Mouse (Mus musculus) ES-E14 (cell line): ENCODE data around the gene Lrp1. TPM values are rescaled to one million over a fixed set of nuclear protein-coding genes. Genes with fewer than 3 reads are reported as not detected.
A peak's percentile ranks its signal among the peaks of the same experiment; 100 is the strongest.

Experiments
- DNase-seq: peaks from one replicate; pipeline ENCODE4 v3.0.0-alpha.2; 2013; ENCODE audit warnings: low read depth, low spot score
- H3K27ac ChIP-seq: 2 replicates; pipeline ENCODE4 v1.5.1; 2012; ENCODE audit warnings: low read depth, mild to moderate bottlenecking, low read length, moderate library complexity, mixed read lengths; ENCODE audit not compliant: poor library complexity, insufficient read depth, severe bottlenecking
- H3K36me3 ChIP-seq: 2 replicates; pipeline ENCODE4 v1.6.1; 2012; ENCODE audit warnings: mild to moderate bottlenecking, low read length, moderate library complexity, mixed read lengths; ENCODE audit not compliant: control insufficient read depth, poor library complexity, insufficient read depth, severe bottlenecking
- H3K4me1 ChIP-seq, 2 experiments: fragments of 150-350 bp in 1 of 2; sonication (generic) in 1 of 2; 2 replicates each; pipeline ENCODE4 v1.6.1; 2012; ENCODE audit warnings: low read length in 2 of 2, mild to moderate bottlenecking in 1 of 2, mixed read lengths in 1 of 2; ENCODE audit not compliant: control insufficient read depth in 2 of 2, insufficient read depth in 2 of 2, poor library complexity in 1 of 2
- H3K4me3 ChIP-seq, 2 experiments: fragments of 150-350 bp in 1 of 2; sonication (generic) in 1 of 2; 2 replicates each; pipeline ENCODE4 v1.5.1; 2012; ENCODE audit warnings: low read length in 2 of 2, low read depth in 1 of 2, mild to moderate bottlenecking in 1 of 2, mixed read lengths in 1 of 2; ENCODE audit not compliant: insufficient read depth in 1 of 2, poor library complexity in 1 of 2, severe bottlenecking in 1 of 2
- H3K9ac ChIP-seq: 2 replicates; pipeline ENCODE4 v1.6.1; 2012; ENCODE audit warnings: low read depth, mild to moderate bottlenecking, low read length, mixed read lengths; ENCODE audit not compliant: poor library complexity, insufficient read depth, severe bottlenecking
- H3K9me3 ChIP-seq: fragments of 150-350 bp; sonication (generic); 2 replicates; pipeline ENCODE4 v1.6.1; 2012; ENCODE audit warnings: low read depth, mild to moderate bottlenecking, low read length; ENCODE audit not compliant: control insufficient read depth, insufficient read depth
- CHD2 ChIP-seq: IDR thresholded peaks from 2 replicates; pipeline ENCODE4 v1.6.1; 2014; ENCODE audit warnings: mild to moderate bottlenecking, low read depth, low read length, inconsistent platforms
- HCFC1 ChIP-seq: IDR thresholded peaks from 2 replicates; pipeline ENCODE4 v1.6.1; 2012; ENCODE audit warnings: low read length, inconsistent platforms, borderline replicate concordance; ENCODE audit not compliant: insufficient read depth
- MAFK ChIP-seq: IDR thresholded peaks from 2 replicates; pipeline ENCODE4 v1.6.1; 2014; ENCODE audit warnings: mild to moderate bottlenecking, low read depth, low read length, inconsistent platforms; ENCODE audit not compliant: insufficient read depth
- ZC3H11A ChIP-seq: IDR thresholded peaks from 2 replicates; pipeline ENCODE4 v1.6.1; 2012; ENCODE audit warnings: low read depth, mild to moderate bottlenecking, inconsistent platforms, low read length, borderline replicate concordance
- ZNF384 ChIP-seq: IDR thresholded peaks from 2 replicates; pipeline ENCODE4 v1.6.1; 2012; ENCODE audit warnings: low read depth, low read length, inconsistent platforms
- in situ Hi-C, 2 experiments: fragments of 600-800 bp; cut with MboI; formaldehyde crosslinking; loops; one replicate each; pipeline ENCODE4 v1.15.1; 2025; ENCODE audit warnings: low sequenced_read_pairs in 2 of 2, inconsistent platforms in 1 of 2; ENCODE audit not compliant: unreplicated experiment in 2 of 2
- total RNA-seq: library from RNA; depleted of rRNA; stranded (reverse); fragments of 300-350 nt; gene quantifications from 2 replicates; pipeline ENCODE4 v1.2.3, GENCODE M21; 2012

Gene Lrp1
- total RNA-seq, 1 experiment: 69.6 TPM

GRCm38 (mm10) chr10:127542720-127543119 lies 78.2 kb downstream of the Lrp1 start:
- Histone ChIP-seq H3K27ac (no peak overlapping the region), H3K9ac (no peak overlapping the region), H3K36me3 (no peaks in the 10 kb centered on the region; the same call in 1 of the 2 replicates), H3K4me3 (no peak overlapping the region), H3K9me3 (no peaks in the 10 kb centered on the region), H3K4me1 (peaks cover 0 to 19% of the 10 kb centered on the region in 2 experiments; a peak in 2 of 4 replicates)
- in situ Hi-C loops: no loop called here
- no peak for TF ChIP-seq CHD2
- TF ChIP-seq MAFK: no peak
- no peak for TF ChIP-seq ZC3H11A
- TF ChIP-seq HCFC1: no peak
- no peak for TF ChIP-seq ZNF384
- DNase-seq: no peak

GRCm38 (mm10) chr10:127542084-127542483 lies 78.9 kb downstream of the Lrp1 start:
- Histone ChIP-seq H3K36me3 (no peaks in the 10 kb centered on the region; the same call in 1 of the 2 replicates), H3K4me3 (no peak overlapping the region), H3K9me3 (no peaks in the 10 kb centered on the region), H3K27ac (no peak overlapping the region), H3K9ac (no peak overlapping the region), H3K4me1 (peaks cover 0 to 21% of the 10 kb centered on the region in 2 experiments; a peak in 2 of 4 replicates)
- TF ChIP-seq ZNF384 (no peak), HCFC1 (no peak)
- DNase-seq: no peak
- in situ Hi-C loops: no loop called here

DNA sequence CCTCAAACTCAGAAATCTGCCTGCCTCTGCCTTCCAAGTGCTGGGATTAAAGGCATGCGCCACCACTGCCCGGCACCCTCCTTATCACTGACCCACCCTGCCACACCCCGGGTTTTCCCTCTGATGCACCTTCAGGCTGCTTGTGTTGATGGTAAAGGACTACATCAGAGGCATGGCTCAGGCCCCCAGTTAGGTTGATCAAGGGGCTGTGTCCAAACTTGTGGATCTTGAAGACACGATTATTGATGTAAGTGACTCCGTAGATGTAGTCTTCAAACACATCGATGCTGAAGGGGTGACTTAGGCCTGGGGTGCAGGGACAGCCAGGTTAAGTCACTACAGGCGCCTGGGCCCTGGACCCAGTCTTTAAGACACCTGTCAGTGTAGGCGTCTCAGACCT lies 79.4 kb downstream of the Lrp1 start:
- H3K36me3 ChIP-seq: no peaks in the 10 kb centered on the region; the same call in 1 of the 2 replicates
- H3K9ac ChIP-seq: no peak overlapping the region
- in situ Hi-C loops: no loop called here

DNA sequence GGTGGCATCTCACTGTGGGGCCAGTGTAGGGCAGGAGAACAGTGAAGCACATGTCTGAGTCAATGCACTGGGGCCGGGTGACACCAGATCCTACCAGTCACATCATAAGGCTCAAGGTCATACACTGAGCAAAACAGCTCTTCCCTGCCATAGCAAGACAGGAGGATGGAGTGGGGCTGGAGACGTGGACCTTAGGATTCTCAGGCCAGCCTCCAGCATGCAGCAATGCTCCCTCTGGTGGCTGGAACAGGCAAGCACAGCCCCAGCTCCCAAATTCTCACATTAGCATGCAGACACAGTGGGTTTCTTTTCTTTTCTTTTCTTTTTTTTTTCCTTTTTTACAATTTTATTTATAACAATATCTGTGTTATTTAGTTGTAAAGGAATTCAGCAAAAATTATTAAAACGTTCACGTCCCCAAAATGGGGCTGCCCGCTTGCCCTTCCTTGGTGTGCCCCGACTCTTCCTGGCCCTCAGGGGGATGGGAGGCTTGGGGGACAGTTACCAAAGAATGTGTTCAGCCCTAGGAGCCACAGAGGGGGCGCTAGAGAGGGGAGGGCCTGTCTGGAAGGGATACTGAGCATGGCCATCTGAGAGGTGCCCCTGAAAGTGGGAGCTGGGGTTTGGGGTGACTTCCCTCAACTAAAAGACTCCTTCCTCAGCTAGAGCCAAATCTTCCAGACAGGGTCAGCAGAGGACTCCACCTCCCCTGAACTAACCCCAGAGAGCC lies 82.9 kb downstream of the Lrp1 start:
- DNase-seq: no peak
- Histone ChIP-seq H3K36me3 (no peaks in the 10 kb centered on the region; the same call in 1 of the 2 replicates), H3K4me3 (no peak overlapping the region), H3K9ac (no peak overlapping the region), H3K4me1 (peaks cover 1 to 34% of the 10 kb centered on the region in 2 experiments; a peak in 2 of 4 replicates), H3K27ac (no peak overlapping the region), H3K9me3 (no peaks in the 10 kb centered on the region)
- in situ Hi-C loops: no loop called here
- TF ChIP-seq CHD2 (no peak), HCFC1 (no peak), MAFK (no peak), ZC3H11A (0 out of 2 replicates have a peak, but pooled peaks have one; percentile 47), ZNF384 (peak; percentile 59)

More for the DNA sequence above, 79.4 kb downstream of the Lrp1 start:
- Histone ChIP-seq H3K4me1 (peaks cover 0 to 21% of the 10 kb centered on the region in 2 experiments; a peak in 2 of 4 replicates), H3K4me3 (no peak overlapping the region), H3K27ac (no peak overlapping the region), H3K9me3 (no peaks in the 10 kb centered on the region)
- DNase-seq: no peak
- TF ChIP-seq MAFK: no peak
- no peak for TF ChIP-seq HCFC1
- no peak for TF ChIP-seq ZNF384
